Mouse (Mus musculus) lung, embryonic 15.5 days (tissue): ENCODE results near the gene Etfbkmt. TPM values are rescaled to one million over a fixed set of nuclear protein-coding genes. Genes with fewer than 3 reads are reported as not detected.
"Not testable (repeated sequence)": the region's sequence is repeated elsewhere in the genome, so short reads cannot be mapped to it uniquely, and the experiment has no call there.

Experiments used
- ATAC-seq: fragments of 200-750 bp; cut with Nextera tagmentation; 2 replicates; pipeline ENCODE4 v1.8.0; 2017; ENCODE audit warnings: moderate number of reproducible peaks, borderline replicate concordance; ENCODE audit not compliant: low FRiP score, low TSS enrichment; ENCODE audit errors: extremely low read depth
- H3K27ac ChIP-seq: fragments of 300-500 bp; sonication (generic); 2 replicates; pipeline ENCODE4 v1.5.1; 2015; ENCODE audit warnings: moderate library complexity, mild to moderate bottlenecking, inconsistent platforms
- H3K27me3 ChIP-seq: fragments of 300-500 bp; sonication (generic); 2 replicates; pipeline ENCODE4 v1.6.1; 2015; ENCODE audit warnings: inconsistent platforms
- H3K36me3 ChIP-seq: fragments of 300-500 bp; sonication (generic); 2 replicates; pipeline ENCODE4 v1.6.1; 2015; ENCODE audit warnings: inconsistent platforms
- H3K4me1 ChIP-seq: fragments of 300-500 bp; sonication (generic); 2 replicates; pipeline ENCODE4 v1.6.1; 2015; ENCODE audit warnings: inconsistent platforms
- H3K4me2 ChIP-seq: fragments of 300-500 bp; sonication (generic); 2 replicates; pipeline ENCODE4 v1.6.1; 2015; ENCODE audit warnings: inconsistent platforms, mild to moderate bottlenecking, moderate library complexity
- H3K4me3 ChIP-seq: fragments of 300-500 bp; sonication (generic); 2 replicates; pipeline ENCODE4 v1.5.1; 2015; ENCODE audit warnings: mild to moderate bottlenecking, inconsistent platforms
- H3K9ac ChIP-seq: fragments of 300-500 bp; sonication (generic); 2 replicates; pipeline ENCODE4 v1.6.1; 2015; ENCODE audit warnings: inconsistent platforms
- H3K9me3 ChIP-seq: fragments of 300-500 bp; sonication (generic); 2 replicates; pipeline ENCODE4 v1.6.1; 2016; ENCODE audit warnings: inconsistent platforms
- WGBS: fragments of 180-500 bp; shearing (Covaris S2); methylation state at CpG from one replicate; pipeline ENCODE4 v1.1.7; 2015; 5-methylcytosine and 5-hydroxymethylcytosine counted together
- polyA plus RNA-seq: library from polyadenylated mRNA; unstranded; fragments of >200 nt; fragmentation: Nextera tagmentation; extraction: Ambion mirVana; gene quantifications from 2 replicates; pipeline ENCODE4 v1.2.1, GENCODE M21; 2015

Gene Etfbkmt
- polyA plus RNA-seq, 1 experiment from 2014 or later = 16.2 TPM

DNA sequence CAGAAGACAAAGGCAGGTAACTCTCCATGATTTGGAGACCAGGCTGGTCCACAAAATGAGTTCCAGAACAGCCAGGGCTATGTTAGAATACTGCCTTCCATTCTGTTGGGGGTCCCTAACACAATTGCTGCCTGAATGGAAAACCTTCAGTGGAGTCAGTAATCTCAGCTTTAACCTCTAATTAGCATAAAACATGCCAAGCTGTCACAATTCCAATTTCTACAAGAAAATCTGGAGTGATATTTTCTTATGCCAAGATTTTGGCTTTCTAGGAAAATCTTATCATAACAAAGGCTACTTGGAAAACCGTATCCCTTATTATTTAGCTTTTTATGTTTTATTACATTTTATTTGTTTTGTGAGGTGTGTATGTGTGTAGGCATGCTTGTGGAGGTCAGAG is 36.2 kb upstream of the Etfbkmt start:
- no peak overlapping the region for H3K4me2 ChIP-seq
- H3K4me1 ChIP-seq = no peaks in the 10 kb centered on the region
- no peaks in the 10 kb centered on the region for H3K36me3 ChIP-seq
- 78% methylated on average over 1 of the region's 1 CpGs for WGBS
- ATAC-seq = no peak
- no peak overlapping the region for H3K4me3 ChIP-seq
- H3K9me3 ChIP-seq = no peaks in the 10 kb centered on the region
- no peak overlapping the region for H3K9ac ChIP-seq
- H3K27me3 ChIP-seq = no peaks in the 10 kb centered on the region
- H3K27ac ChIP-seq = no peak overlapping the region

DNA sequence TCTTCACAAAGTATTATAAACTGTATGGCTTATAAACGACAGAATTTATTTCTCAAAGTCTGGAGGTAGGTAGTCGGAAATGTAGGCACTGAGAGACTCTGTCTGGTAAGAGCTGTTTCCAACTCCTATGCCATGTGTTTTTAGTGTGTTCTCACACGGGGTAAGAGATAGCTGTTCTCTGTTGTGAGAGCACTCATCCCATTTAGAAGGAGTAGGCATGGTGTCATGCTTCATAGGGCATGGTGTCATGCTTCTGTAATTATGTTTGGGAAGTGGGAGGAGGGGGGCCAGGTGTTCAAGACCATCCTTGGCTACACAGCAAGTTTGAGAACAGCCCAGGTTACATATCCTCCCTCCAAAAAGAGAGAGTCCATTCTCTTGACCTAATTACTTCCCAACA is 32.0 kb upstream of the Etfbkmt start:
- Histone ChIP-seq H3K9me3 (no peaks in the 10 kb centered on the region), H3K9ac (no peak overlapping the region), H3K4me3 (no peak overlapping the region), H3K36me3 (no peaks in the 10 kb centered on the region), H3K4me2 (no peak overlapping the region), H3K27ac (no peak overlapping the region), H3K27me3 (no peaks in the 10 kb centered on the region), H3K4me1 (no peaks in the 10 kb centered on the region)
- 64% methylated on average over 3 of the region's 3 CpGs for WGBS
- no peak for ATAC-seq

DNA sequence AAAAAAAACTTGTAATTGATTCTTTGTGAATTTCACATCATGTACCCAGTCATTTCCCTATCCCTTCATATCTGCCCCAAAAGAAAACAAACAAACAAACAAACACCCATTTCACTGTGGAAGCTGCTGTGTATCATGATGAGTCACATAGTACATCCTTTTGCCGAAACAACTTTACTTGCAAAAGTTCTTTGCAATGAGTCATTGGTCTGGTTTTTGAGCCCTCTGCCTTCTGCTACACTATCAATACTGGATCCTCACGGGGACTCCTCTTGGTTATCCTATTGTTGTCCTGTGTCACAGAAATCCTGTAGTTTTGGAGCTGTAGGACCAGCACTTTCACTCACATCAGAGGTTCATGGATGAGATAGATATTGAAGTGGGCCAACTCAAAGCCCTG is 30.7 kb upstream of the Etfbkmt start:
- WGBS = 72% methylated on average over 2 of the region's 2 CpGs
- no peak for ATAC-seq

DNA sequence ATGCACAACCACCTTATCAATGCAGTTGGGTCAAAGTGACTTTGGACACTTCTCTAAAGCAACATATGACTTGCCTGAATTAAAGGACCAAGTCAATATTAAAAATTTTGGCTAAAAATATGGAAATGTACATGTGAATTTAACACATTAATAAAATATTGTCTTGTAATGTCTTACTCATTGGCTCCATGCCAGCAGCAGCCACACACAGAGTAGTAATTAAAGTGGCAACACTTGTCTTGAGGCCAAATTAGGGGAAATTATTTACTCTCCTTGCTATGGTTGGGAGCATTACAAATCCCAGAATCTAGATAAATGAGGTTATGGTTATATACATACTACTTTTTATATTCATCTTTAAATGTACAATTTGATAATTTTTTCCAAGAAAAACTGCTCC is 22.7 kb upstream of the Etfbkmt start:
- Histone ChIP-seq H3K9ac (no peak overlapping the region), H3K27me3 (no peaks in the 10 kb centered on the region), H3K4me2 (no peak overlapping the region), H3K4me3 (no peak overlapping the region), H3K9me3 (no peaks in the 10 kb centered on the region), H3K4me1 (no peaks in the 10 kb centered on the region), H3K36me3 (no peaks in the 10 kb centered on the region), H3K27ac (no peak overlapping the region)
- ATAC-seq = no peak

More for the DNA sequence above, 30.7 kb upstream of the Etfbkmt start:
- Histone ChIP-seq H3K4me2 (no peak overlapping the region), H3K27me3 (no peaks in the 10 kb centered on the region), H3K4me3 (no peak overlapping the region), H3K27ac (no peak overlapping the region), H3K36me3 (no peaks in the 10 kb centered on the region), H3K4me1 (no peaks in the 10 kb centered on the region), H3K9me3 (no peaks in the 10 kb centered on the region), H3K9ac (no peak overlapping the region)

DNA sequence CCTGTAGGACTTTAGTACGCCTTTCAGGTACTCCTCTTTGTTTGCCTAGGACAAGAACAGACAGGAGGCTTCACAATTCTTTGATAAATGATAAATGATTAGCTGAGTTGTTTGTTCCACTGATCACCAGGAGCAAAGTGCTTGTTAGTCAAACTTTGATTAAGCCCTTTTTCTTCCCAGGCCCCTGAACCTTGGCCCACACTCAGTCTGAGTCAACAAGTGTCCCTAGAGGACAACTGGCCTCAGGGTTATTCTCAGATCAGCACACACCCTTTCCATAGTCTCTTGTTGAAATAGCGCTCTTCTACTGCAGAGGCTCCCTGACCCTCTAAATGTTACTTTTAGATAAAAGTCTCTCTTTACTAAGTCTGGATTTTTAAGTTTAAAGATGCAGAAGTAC is 20.7 kb upstream of the Etfbkmt start:
- Histone ChIP-seq H3K9ac (no peak overlapping the region), H3K4me3 (no peak overlapping the region), H3K27me3 (no peaks in the 10 kb centered on the region), H3K9me3 (no peaks in the 10 kb centered on the region), H3K36me3 (no peaks in the 10 kb centered on the region), H3K27ac (no peak overlapping the region), H3K4me2 (no peak overlapping the region), H3K4me1 (no peaks in the 10 kb centered on the region)
- 41% methylated on average over 2 of the region's 2 CpGs for WGBS
- ATAC-seq = no peak

DNA sequence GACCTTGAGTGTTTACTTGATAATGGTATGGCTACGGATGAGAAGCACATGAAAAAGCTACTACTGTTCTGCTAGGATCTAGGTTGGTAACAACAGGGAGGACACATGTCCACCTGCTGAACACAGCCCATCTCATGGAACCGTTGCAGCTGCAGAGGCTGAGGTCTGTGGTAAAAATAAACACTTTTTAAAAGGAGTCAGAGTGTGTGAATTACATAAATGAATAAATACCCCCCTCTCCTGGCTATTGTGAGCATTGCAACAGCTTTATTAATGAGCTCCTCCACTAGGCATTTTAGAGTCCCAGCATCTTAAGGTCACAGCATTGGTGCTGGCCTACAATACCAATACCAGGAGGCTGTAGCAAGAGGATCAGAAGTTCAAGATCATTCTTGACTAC is 19.8 kb upstream of the Etfbkmt start:
- Histone ChIP-seq H3K4me2 (no peak overlapping the region), H3K27me3 (no peaks in the 10 kb centered on the region), H3K9ac (no peak overlapping the region), H3K27ac (no peak overlapping the region), H3K4me3 (no peak overlapping the region), H3K4me1 (no peaks in the 10 kb centered on the region), H3K9me3 (no peaks in the 10 kb centered on the region), H3K36me3 (no peaks in the 10 kb centered on the region)
- ATAC-seq = no peak; the same call in 1 of the 2 replicates
- 14% methylated on average over 2 of the region's 2 CpGs for WGBS

DNA sequence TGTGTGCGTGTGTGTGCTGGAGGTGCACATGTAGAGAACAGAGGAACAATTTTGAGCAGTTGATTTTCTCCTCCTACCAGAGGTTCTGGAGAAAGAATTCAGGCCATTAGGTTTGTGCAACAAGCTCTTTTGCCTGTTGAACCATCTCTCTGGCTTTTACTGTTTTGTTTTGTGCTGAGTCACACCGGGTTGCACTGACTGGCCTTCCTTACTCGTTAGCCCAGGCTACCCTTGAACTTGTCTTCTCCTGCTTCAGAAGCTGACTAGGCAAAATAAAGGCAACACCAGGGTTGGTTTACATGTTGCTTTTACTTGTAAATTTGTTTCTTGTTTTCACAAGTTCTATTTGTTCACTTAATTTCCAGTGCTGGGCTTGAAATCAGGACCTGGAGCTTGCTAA is 16.6 kb upstream of the Etfbkmt start:
- Histone ChIP-seq H3K4me3 (no peak overlapping the region), H3K9me3 (no peaks in the 10 kb centered on the region), H3K36me3 (no peaks in the 10 kb centered on the region), H3K4me2 (no peak overlapping the region), H3K27ac (no peak overlapping the region), H3K27me3 (no peaks in the 10 kb centered on the region), H3K4me1 (no peaks in the 10 kb centered on the region), H3K9ac (no peak overlapping the region)
- 74% methylated on average over 3 of the region's 3 CpGs for WGBS
- no peak for ATAC-seq

DNA sequence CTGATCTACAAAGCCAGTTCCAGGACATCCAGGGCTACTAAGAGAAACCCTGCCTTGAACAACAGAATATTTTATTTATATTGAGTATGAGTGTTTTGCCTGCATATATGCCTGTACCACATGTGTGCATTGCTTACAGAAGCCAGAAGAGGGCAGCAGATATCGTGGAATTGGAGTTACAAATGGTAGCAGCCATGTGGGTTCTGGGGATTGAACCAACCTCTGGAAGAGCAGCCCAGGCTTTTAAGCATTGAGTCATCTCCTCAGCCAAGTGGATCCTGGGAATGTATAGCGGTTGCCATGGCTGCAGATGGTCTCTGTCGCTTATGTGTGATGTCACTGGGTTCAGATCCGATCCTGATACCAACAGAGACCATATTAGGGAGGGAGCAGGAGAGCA is 13.0 kb upstream of the Etfbkmt start:
- Histone ChIP-seq H3K36me3 (no peaks in the 10 kb centered on the region), H3K9me3 (no peaks in the 10 kb centered on the region), H3K4me2 (no peak overlapping the region), H3K27ac (no peak overlapping the region), H3K4me3 (no peak overlapping the region), H3K4me1 (no peaks in the 10 kb centered on the region), H3K27me3 (no peaks in the 10 kb centered on the region), H3K9ac (no peak overlapping the region)
- WGBS = 62% methylated on average over 4 of the region's 4 CpGs
- no peak for ATAC-seq

DNA sequence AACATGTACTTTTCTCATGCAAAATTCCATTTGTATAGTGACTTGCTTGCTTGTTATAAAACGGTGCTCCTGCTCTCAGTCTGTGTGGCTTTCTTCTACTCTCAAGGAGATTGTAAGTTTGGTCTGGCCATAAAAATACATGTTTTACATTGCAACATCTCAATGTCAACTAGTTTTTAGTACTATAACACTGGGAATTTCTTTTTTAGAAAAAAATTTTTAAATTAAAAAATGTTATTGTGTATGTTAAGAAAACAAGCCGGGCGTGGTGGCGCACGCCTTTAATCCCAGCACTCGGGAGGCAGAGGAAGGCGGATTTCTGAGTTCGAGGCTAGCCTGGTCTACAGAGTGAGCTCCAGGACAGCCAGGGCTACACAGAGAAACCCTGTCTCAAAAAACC is 9.8 kb upstream of the Etfbkmt start, which contains the start of gene Gm10203:
Gene Gm10203, plus strand, starts transcription at position 301 of the 400 bp plus-strand sequence.
- H3K9me3 ChIP-seq, ATAC-seq, H3K36me3 ChIP-seq, H3K4me3 ChIP-seq, H3K27ac ChIP-seq, H3K9ac ChIP-seq, H3K27me3 ChIP-seq, H3K4me2 ChIP-seq, H3K4me1 ChIP-seq: not testable (repeated sequence)
- 84% methylated on average over 8 of the region's 8 CpGs for WGBS

DNA sequence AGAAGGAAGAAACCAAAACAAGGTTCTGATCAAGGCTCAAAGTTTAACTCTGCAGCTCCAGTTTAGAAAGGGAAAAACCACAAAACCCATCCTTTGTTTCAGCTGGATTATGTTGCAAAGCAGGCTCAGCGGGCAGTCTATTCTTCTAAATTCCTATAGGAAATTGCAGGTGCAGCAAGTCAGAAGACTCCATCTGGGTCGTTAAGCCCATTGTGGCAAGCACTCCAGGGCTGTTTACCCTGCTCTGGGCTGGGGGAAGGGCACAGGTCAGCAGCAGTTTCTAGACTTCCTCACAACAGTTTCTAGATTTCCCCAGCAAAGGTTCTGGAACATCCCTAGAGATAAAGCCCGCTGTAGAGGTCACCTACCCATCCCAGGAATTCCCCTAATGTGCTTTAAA is 8.5 kb upstream of the Etfbkmt start:
- Histone ChIP-seq H3K4me1 (no peaks in the 10 kb centered on the region; the same call in 1 of the 2 replicates), H3K9ac (no peak overlapping the region), H3K4me2 (no peak overlapping the region), H3K36me3 (no peaks in the 10 kb centered on the region), H3K27me3 (no peaks in the 10 kb centered on the region), H3K27ac (no peak overlapping the region), H3K4me3 (no peak overlapping the region), H3K9me3 (no peaks in the 10 kb centered on the region)
- WGBS = 30% methylated on average over 3 of the region's 3 CpGs
- no peak for ATAC-seq

DNA sequence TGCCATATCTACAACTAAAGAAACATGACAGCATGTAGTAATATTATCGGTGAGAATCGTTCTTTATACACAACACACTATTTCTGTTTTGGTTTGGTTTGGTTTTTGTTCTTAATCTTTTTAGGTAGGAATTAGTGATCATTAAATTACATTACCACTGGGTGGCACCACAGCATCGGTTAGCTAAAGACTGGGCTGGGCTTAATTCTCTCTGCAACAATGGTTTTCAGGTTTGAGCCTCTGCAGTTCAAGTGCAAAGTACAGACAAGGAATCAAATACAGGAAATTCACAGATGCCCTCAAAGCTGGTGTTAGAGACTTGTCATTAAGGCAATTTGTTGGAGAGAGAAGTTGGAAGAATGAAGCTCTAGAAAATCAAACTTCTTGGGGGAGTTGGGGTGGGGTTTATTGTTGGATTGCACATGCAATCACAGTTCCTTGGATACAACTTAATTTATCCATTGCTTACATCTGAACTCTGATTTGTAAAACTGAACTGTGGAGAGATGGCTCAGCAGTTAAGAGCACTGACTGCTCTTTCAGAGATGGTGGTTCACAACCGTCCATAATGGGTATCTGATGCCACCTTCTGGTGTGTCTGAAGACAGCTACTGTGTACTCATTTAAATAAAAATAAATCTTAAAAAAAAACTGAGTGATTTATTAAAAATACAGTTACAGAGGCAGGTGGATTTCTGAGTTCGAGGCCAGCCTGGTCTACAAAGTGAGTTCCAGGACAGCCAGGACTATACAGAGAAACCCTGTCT is 7.2 kb upstream of the Etfbkmt start:
- no peak overlapping the region for H3K4me3 ChIP-seq
- WGBS = 29% methylated on average over 5 of the region's 5 CpGs
- H3K36me3 ChIP-seq = no peaks in the 10 kb centered on the region
- H3K27me3 ChIP-seq = no peaks in the 10 kb centered on the region
- no peak overlapping the region for H3K4me2 ChIP-seq
- no peak overlapping the region for H3K9ac ChIP-seq
- no peaks in the 10 kb centered on the region for H3K9me3 ChIP-seq
- peak; percentile 80; the same call in 1 of the 2 replicates for ATAC-seq
- no peaks in the 10 kb centered on the region; the same call in 1 of the 2 replicates for H3K4me1 ChIP-seq
- no peak overlapping the region for H3K27ac ChIP-seq

DNA sequence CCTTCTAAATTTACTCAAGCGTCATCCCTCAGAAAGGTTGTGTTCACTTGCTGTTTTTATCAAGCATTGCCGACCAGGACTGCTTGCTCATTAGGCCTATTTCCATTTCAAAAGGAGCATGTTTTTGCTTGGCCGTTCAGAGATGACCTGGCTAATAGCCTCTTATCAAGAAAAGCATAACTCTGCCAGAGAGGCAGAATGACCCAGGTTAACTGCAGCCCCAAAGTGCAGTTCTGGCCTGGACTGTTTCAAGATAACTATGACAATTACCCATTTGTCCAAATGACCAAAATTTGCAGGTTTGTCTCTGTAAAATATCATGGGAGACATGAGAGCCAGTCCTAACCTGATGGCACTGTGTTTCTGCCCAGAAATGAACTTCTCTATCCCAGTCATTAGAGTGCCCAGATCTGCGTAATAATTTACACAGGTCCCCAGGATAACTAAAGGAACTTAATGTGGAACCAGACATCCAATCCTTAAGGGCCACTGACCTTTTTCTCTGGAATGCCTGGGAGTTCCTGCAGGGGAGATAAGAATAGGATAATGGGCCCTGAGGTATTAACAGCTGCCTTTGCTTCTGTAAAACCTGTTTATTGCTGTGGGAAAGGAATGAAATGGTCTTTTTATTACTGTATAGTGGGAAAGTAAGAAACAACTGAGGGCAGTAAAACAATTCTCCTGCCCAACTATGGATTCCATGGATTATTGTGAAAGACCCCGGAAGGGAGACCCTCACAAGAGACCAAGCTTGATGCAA is 5.1 kb upstream of the Etfbkmt start:
- no peak overlapping the region for H3K27ac ChIP-seq
- H3K9ac ChIP-seq = no peak overlapping the region
- H3K4me1 ChIP-seq = no peaks in the 10 kb centered on the region; the same call in 1 of the 2 replicates
- H3K36me3 ChIP-seq = no peaks in the 10 kb centered on the region
- no peaks in the 10 kb centered on the region for H3K27me3 ChIP-seq
- H3K4me3 ChIP-seq = no peak overlapping the region
- no peak overlapping the region for H3K4me2 ChIP-seq
- ATAC-seq = no peak
- H3K9me3 ChIP-seq = no peaks in the 10 kb centered on the region
- WGBS = 26% methylated on average over 5 of the region's 5 CpGs
